Mouse (Mus musculus) forebrain, embryonic 10.5 days (tissue): Measurements from ENCODE around the gene Bcl2l15. TPM values are rescaled to one million over a fixed set of nuclear protein-coding genes. Genes with fewer than 3 reads are reported as not detected.
"Not testable (repeated sequence)": the region's sequence is repeated elsewhere in the genome, so short reads cannot be mapped to it uniquely, and the experiment has no call there.

Experiments
- DNase-seq: peaks from one replicate; pipeline ENCODE4 v3.0.0-alpha.2; 2017; ENCODE audit warnings: low spot score; ENCODE audit errors: extremely low spot score
- H3K27ac ChIP-seq: fragments of 300-500 bp; sonication (generic); 2 replicates; pipeline ENCODE4 v1.5.1; 2016; ENCODE audit warnings: mild to moderate bottlenecking
- H3K27me3 ChIP-seq: fragments of 300-500 bp; sonication (generic); 2 replicates; pipeline ENCODE4 v1.6.1; 2016; ENCODE audit warnings: mild to moderate bottlenecking; ENCODE audit not compliant: poor library complexity, severe bottlenecking
- H3K36me3 ChIP-seq: fragments of 300-500 bp; sonication (generic); replicated peaks from 2 replicates; pipeline ENCODE4 v1.6.1; 2016; ENCODE audit warnings: mild to moderate bottlenecking, moderate library complexity
- H3K4me1 ChIP-seq: fragments of 300-500 bp; sonication (generic); 2 replicates; pipeline ENCODE4 v1.6.1; 2016
- H3K4me3 ChIP-seq: fragments of 300-500 bp; sonication (generic); 2 replicates; pipeline ENCODE4 v1.5.1; 2016; ENCODE audit warnings: mild to moderate bottlenecking, moderate library complexity
- H3K9me3 ChIP-seq: fragments of 300-500 bp; sonication (generic); 2 replicates; pipeline ENCODE4 v1.6.1; 2016; ENCODE audit warnings: mild to moderate bottlenecking, moderate library complexity
- WGBS: fragments of 180-500 bp; shearing (Covaris S2); methylation state at CpG from one replicate; pipeline ENCODE4 v1.1.7; 2016; 5-methylcytosine and 5-hydroxymethylcytosine counted together
- polyA plus RNA-seq: library from polyadenylated mRNA; unstranded; fragments of >200 nt; fragmentation: Nextera tagmentation; extraction: Ambion mirVana; gene quantifications from 2 replicates; pipeline ENCODE4 v1.2.1, GENCODE M21; 2016

Gene Bcl2l15
- 0.17 and 0.25 TPM in 2 replicates for polyA plus RNA-seq

- Histone ChIP-seq H3K4me3 (no peak within 1 kb of the TSS), H3K36me3 (no peaks in the 10 kb centered on the region), H3K27me3 (no peaks in the 10 kb centered on the region), H3K4me1 (no peaks in the 10 kb centered on the region), H3K9me3 (no peaks in the 10 kb centered on the region), H3K27ac (no peak within 1 kb of the TSS)
- DNase-seq, result no peak
Measured at GRCm38 (mm10) chr3:103832426-103832825, at the start of gene Bcl2l15. Gene Bcl2l15, plus strand, starts transcription at chr3:103832601.

- Histone ChIP-seq H3K36me3 (peaks cover 7% of the 10 kb centered on the region), H3K4me1 (peaks cover 13% of the 10 kb centered on the region), H3K27me3 (no peaks in the 10 kb centered on the region), H3K4me3 (no peak overlapping the region), H3K27ac (no peak overlapping the region), H3K9me3 (no peaks in the 10 kb centered on the region)
- WGBS, result 85% methylated on average over 4 of the region's 4 CpGs
- DNase-seq, result no peak
Measured at GRCm38 (mm10) chr3:103782844-103783609, 49.4 kb upstream of the Bcl2l15 start.

DNA sequence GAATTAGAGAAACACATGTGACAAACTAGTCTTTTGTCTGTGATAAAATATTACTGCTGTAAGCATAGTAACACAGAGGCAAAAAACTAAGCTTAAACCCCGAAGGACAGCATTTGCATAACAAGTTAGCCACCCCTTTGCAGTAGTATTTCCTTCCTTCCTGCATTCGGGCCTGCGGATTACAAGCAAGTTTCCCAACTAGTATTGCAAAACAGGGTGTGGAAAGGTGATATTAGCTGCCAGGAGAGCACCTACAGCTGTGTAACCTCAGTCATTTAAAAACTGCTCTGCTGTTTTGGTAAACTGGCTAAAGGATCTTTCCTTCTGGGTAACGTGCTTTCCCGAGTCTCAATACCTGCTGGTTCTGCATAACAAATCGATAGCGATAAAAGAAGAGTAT is 45.2 kb upstream of the Bcl2l15 start:
- H3K36me3 ChIP-seq, result no peaks in the 10 kb centered on the region
- no peaks in the 10 kb centered on the region for H3K9me3 ChIP-seq
- H3K4me1 ChIP-seq, result peaks cover 30% of the 10 kb centered on the region
- DNase-seq, result no peak
- no peak overlapping the region for H3K4me3 ChIP-seq
- no peak overlapping the region for H3K27ac ChIP-seq
- no peaks in the 10 kb centered on the region for H3K27me3 ChIP-seq
- 66% methylated on average over 7 of the region's 7 CpGs for WGBS

DNA sequence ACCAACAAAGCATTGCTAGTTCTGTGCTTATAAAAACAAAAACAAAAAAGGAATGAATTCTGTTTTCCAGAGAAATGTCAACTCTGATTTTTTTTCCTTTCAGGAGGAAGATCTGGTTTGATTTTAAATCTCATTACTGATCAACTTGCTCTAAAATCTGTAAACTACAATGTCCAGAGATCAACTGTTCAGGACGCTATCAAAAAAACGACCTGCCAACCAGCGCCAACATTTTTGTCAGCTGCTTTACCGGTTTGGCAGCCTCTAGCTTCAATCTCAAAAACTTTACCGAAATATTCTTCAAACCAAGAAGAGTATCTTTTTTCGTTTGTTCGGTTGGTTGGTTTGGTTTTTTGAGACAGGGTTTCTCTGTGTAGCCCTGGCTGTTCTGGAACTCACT is 43.3 kb upstream of the Bcl2l15 start:
- no peaks in the 10 kb centered on the region for H3K27me3 ChIP-seq
- H3K4me3 ChIP-seq, result peak overlapping the region; percentile 96
- no peaks in the 10 kb centered on the region for H3K36me3 ChIP-seq
- no peaks in the 10 kb centered on the region for H3K9me3 ChIP-seq
- H3K4me1 ChIP-seq, result peaks cover 30% of the 10 kb centered on the region
- no peak for DNase-seq
- no peak overlapping the region for H3K27ac ChIP-seq
- WGBS, result 88% methylated on average over 7 of the region's 7 CpGs

GRCm38 (mm10) chr3:103789891-103790345 is 42.5 kb upstream of the Bcl2l15 start:
- no peaks in the 10 kb centered on the region for H3K36me3 ChIP-seq
- peak overlapping the region; percentile 98 for H3K27ac ChIP-seq
- H3K27me3 ChIP-seq, result no peaks in the 10 kb centered on the region
- H3K4me3 ChIP-seq, result peak overlapping the region; percentile 96
- H3K4me1 ChIP-seq, result peaks cover 30% of the 10 kb centered on the region
- H3K9me3 ChIP-seq, result no peaks in the 10 kb centered on the region
- 4% methylated on average over 14 of the region's 14 CpGs for WGBS
- peak; percentile 39 for DNase-seq

GRCm38 (mm10) chr3:103790346-103791145 is 41.9 kb upstream of the Bcl2l15 start:
- no peaks in the 10 kb centered on the region for H3K9me3 ChIP-seq
- WGBS, result under 1% methylated on average over 55 of the region's 61 CpGs

GRCm38 (mm10) chr3:103791230-103792110 is 40.9 kb upstream of the Bcl2l15 start, which contains the start of gene Hipk1:
Gene Hipk1, minus strand, starts transcription at chr3:103791563.
- Histone ChIP-seq H3K4me1 (peaks cover 30% of the 10 kb centered on the region), H3K4me3 (peak within 1 kb of the TSS; percentile 96), H3K9me3 (no peaks in the 10 kb centered on the region), H3K27ac (peak within 1 kb of the TSS; percentile 98), H3K36me3 (no peaks in the 10 kb centered on the region), H3K27me3 (no peaks in the 10 kb centered on the region)
- WGBS, result 9% methylated on average over 49 of the region's 49 CpGs
- DNase-seq, result peak; percentile 95

More at GRCm38 (mm10) chr3:103790346-103791145, 41.9 kb upstream of the Bcl2l15 start:
- Histone ChIP-seq H3K4me1 (peaks cover 30% of the 10 kb centered on the region), H3K36me3 (no peaks in the 10 kb centered on the region), H3K27ac (peak overlapping the region; percentile 98), H3K27me3 (no peaks in the 10 kb centered on the region), H3K4me3 (peak overlapping the region; percentile 96)
- DNase-seq, result peak; percentile 52

DNA sequence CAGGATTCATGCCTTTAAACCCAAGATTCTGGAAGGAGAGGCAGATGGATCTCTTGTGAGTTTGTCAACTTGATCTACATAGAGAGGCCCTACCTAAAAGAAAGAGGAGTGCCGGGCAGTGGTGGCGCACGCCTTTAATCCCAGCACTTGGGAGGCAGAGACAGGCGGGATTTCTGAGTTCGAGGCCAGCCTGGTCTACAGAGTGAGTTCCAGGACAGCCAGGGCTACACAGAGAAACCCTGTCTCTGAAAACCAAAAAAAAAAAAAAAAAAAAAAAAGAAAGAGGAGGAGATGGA is 40.3 kb upstream of the Bcl2l15 start:
- Histone ChIP-seq H3K4me3 (peak overlapping the region; percentile 96), H3K4me1 (peaks cover 30% of the 10 kb centered on the region)
- H3K27me3 ChIP-seq, DNase-seq, H3K9me3 ChIP-seq, H3K36me3 ChIP-seq, H3K27ac ChIP-seq: not testable (repeated sequence)
- 74% methylated on average over 5 of the region's 5 CpGs for WGBS

GRCm38 (mm10) chr3:103792566-103792965 is 39.8 kb upstream of the Bcl2l15 start:
- peaks cover 30% of the 10 kb centered on the region for H3K4me1 ChIP-seq
- WGBS, result 80% methylated on average over 1 of the region's 1 CpGs
- no peaks in the 10 kb centered on the region for H3K36me3 ChIP-seq
- no peaks in the 10 kb centered on the region for H3K27me3 ChIP-seq
- no peak overlapping the region for H3K27ac ChIP-seq
- no peaks in the 10 kb centered on the region for H3K9me3 ChIP-seq
- no peak overlapping the region for H3K4me3 ChIP-seq
- DNase-seq, result no peak

DNA sequence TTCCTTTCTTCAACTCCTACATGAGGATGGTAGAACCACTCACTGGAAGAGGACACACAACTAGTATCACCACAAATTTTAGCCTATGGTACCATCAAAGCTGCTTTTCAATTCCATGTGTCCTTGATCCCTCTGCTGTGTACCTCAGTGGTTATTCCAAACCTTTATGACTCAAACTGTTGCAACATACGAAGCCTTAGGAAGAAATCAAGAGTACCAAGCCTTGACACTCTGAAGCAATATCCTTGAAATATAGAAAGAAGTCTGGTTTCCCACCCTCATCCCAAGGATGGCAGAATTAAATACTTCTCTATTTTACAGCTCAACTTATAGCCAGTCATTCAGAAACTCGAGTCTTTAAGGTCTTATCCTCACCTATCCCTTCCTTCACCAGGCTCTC is 36.0 kb upstream of the Bcl2l15 start:
- no peak overlapping the region for H3K27ac ChIP-seq
- DNase-seq, result no peak
- WGBS, result 79% methylated on average over 2 of the region's 2 CpGs
- peaks cover 6% of the 10 kb centered on the region for H3K4me1 ChIP-seq
- peaks cover 8% of the 10 kb centered on the region for H3K36me3 ChIP-seq
- no peaks in the 10 kb centered on the region for H3K27me3 ChIP-seq
- no peaks in the 10 kb centered on the region for H3K9me3 ChIP-seq
- H3K4me3 ChIP-seq, result no peak overlapping the region

- H3K36me3 ChIP-seq, result peaks cover 39% of the 10 kb centered on the region
- no peak overlapping the region for H3K27ac ChIP-seq
- no peaks in the 10 kb centered on the region for H3K4me1 ChIP-seq
- no peaks in the 10 kb centered on the region for H3K27me3 ChIP-seq
- 74% methylated on average over 2 of the region's 2 CpGs for WGBS
- DNase-seq, result no peak
- H3K4me3 ChIP-seq, result no peak overlapping the region
- H3K9me3 ChIP-seq, result no peaks in the 10 kb centered on the region
Measured at GRCm38 (mm10) chr3:103799507-103799906, 32.9 kb upstream of the Bcl2l15 start.
